Mouse (Mus musculus): ENCODE data around the gene Ccr5. TPM values are rescaled to one million over a fixed set of nuclear protein-coding genes. Genes with fewer than 3 reads are reported as not detected.
"Not testable (repeated sequence)": the region's sequence is repeated elsewhere in the genome, so short reads cannot be mapped to it uniquely, and the experiment has no call there.

Ccr5 gene
- polyA plus RNA-seq, 1 experiment from 2014 or later = 0.18 TPM

DNA sequence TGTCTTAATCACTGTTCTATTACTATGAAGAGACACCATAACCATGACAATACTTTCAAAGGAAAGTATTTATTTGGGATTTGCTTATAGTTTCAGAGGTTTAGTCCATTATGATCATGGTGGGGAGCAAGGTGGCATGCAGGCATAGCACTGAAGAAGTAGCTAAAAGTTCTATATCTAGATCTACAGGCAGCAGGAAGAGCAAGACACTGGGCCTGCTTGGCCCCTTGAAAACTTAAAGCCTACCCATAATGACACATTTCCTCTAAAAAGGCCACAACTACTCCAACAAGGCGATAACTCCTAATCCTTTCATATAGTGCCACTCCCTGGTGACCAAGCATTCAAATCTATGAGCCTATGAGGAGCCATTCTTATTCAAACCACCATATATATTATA lies 9.3 kb upstream of the Ccr5 start:
- no peak for ATAC-seq (ENCODE audit: insufficient number of reproducible peaks, low FRiP score)
- no peaks in the 10 kb centered on the region for H3K4me1 ChIP-seq (replicated peaks)
- WGBS = 72% methylated on average over 1 of the region's 1 CpGs
- H3K9me3 ChIP-seq (replicated peaks) = no peaks in the 10 kb centered on the region
- no peak overlapping the region for H3K4me3 ChIP-seq
- no peak overlapping the region for H3K27ac ChIP-seq (ENCODE audit: poor library complexity, severe bottlenecking)
- H3K9ac ChIP-seq = no peak overlapping the region
- no peak overlapping the region for H3K4me2 ChIP-seq
- no peaks in the 10 kb centered on the region for H3K27me3 ChIP-seq (replicated peaks)
- no peaks in the 10 kb centered on the region for H3K36me3 ChIP-seq

DNA sequence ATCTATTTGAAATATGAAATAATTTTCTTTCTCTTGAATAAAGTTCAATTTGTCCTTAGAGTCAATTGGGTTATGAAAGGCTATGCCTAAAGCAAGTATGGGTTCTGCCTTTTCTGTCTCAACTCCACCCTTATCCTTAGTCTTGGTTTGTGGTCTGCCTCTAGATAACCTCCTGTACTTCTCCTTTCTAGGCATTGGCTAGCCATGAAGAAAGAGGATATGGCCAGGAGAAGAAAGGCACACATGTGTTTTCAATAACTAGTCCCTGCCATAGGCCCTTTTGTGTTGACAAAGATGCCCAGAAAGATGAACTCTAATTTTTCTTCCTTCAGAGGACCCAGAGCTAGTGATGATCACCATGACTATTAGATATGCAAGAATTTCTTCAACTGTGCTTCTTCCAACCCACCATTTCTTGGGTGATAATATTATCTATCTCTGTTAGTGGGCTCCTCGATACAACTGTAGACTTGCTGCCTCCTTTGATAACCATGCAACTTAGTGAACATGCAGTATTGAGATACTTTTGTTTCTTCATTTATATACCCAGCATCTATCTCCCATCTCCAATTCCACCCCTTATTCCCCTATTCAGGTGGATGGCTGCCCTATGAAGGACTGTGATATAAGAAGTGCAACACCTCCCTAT lies 8.6 kb upstream of the Ccr5 start:
- ATAC-seq (ENCODE audit: insufficient number of reproducible peaks, low FRiP score) = no peak
- Histone ChIP-seq H3K27me3 (replicated peaks) (no peaks in the 10 kb centered on the region), H3K9me3 (replicated peaks) (no peaks in the 10 kb centered on the region), H3K4me1 (replicated peaks) (no peaks in the 10 kb centered on the region), H3K36me3 (no peaks in the 10 kb centered on the region), H3K9ac (no peak overlapping the region), H3K4me3 (no peak overlapping the region), H3K4me2 (no peak overlapping the region), H3K27ac (ENCODE audit: poor library complexity, severe bottlenecking) (no peak overlapping the region)
- WGBS = 61% methylated on average over 1 of the region's 1 CpGs

DNA sequence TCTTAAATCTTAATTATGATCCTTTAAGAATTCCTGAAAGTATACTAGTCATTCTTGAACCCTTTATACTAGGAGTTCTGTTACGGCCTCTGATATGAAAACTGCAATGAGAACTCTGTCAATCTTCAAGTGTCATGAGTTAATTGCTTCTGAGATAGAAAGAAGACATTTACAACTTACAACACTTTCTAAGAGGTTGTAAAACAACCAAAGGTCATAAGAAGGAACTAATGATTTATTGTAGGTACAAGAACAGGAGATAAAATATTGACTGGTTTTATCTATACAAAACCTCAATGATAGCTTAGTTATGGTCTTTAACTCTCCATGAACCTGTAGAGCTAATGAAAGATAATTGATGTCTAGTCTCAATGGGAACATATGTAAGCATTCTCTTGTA lies 7.6 kb upstream of the Ccr5 start:
- Histone ChIP-seq H3K9ac (no peak overlapping the region), H3K9me3 (replicated peaks) (no peaks in the 10 kb centered on the region), H3K4me1 (replicated peaks) (no peaks in the 10 kb centered on the region), H3K27ac (ENCODE audit: poor library complexity, severe bottlenecking) (no peak overlapping the region), H3K27me3 (replicated peaks) (no peaks in the 10 kb centered on the region), H3K4me3 (no peak overlapping the region), H3K4me2 (no peak overlapping the region), H3K36me3 (no peaks in the 10 kb centered on the region)
- 75% methylated on average over 1 of the region's 1 CpGs for WGBS
- ATAC-seq (ENCODE audit: insufficient number of reproducible peaks, low FRiP score) = no peak

DNA sequence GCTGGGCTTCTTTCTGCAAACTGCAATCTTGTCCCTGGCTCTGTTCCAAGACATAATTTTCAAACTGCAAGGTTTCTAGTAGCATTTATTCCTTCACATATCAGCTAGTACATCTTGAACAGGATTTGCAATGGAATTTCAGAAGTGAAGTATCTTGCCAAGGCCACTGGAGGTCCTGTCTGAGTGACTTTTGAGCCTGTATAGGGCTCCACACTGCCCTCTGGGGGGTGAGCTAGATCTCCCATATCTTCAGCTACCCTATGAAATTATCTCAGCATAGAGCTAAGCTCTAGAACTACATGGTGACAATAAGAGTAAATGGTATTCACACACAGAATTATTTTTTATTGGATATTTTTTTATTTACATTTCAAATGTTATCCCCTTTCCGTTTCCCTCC lies 2.9 kb upstream of the Ccr5 start:
- Histone ChIP-seq H3K36me3 (no peaks in the 10 kb centered on the region), H3K27ac (ENCODE audit: poor library complexity, severe bottlenecking) (no peak overlapping the region), H3K4me2 (no peak overlapping the region), H3K9ac (no peak overlapping the region), H3K9me3 (replicated peaks) (no peaks in the 10 kb centered on the region), H3K4me3 (no peak overlapping the region), H3K27me3 (replicated peaks) (no peaks in the 10 kb centered on the region), H3K4me1 (replicated peaks) (no peaks in the 10 kb centered on the region)
- WGBS = 88% methylated on average over 1 of the region's 1 CpGs
- no peak for ATAC-seq (ENCODE audit: insufficient number of reproducible peaks, low FRiP score)

DNA sequence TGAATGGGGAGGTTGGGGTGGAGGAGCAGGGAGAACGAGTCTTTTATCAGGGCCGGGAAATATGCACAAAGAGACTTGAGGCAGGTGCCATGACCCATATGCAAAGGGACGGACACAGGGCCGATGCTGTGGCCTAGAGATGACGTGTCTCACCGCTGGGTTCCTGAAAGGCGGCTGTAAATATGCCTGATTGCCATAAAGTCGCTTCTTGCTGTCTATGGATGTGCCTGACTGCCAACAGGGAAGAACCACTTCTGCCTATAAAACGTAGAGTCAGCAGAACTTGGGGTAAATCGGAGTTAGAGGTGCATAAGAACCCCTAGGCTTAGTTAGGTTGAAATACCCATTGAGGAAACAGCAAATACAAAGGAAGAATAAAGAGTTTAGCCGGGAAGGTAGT lies 4.2 kb downstream of the Ccr5 start:
- Histone ChIP-seq H3K9ac (no peak overlapping the region), H3K4me3 (no peak overlapping the region), H3K4me1 (replicated peaks) (no peaks in the 10 kb centered on the region), H3K9me3 (replicated peaks) (no peaks in the 10 kb centered on the region), H3K27ac (ENCODE audit: poor library complexity, severe bottlenecking) (no peak overlapping the region), H3K27me3 (replicated peaks) (no peaks in the 10 kb centered on the region), H3K36me3 (no peaks in the 10 kb centered on the region), H3K4me2 (no peak overlapping the region)
- WGBS = 78% methylated on average over 11 of the region's 11 CpGs
- no peak for ATAC-seq (ENCODE audit: insufficient number of reproducible peaks, low FRiP score)

DNA sequence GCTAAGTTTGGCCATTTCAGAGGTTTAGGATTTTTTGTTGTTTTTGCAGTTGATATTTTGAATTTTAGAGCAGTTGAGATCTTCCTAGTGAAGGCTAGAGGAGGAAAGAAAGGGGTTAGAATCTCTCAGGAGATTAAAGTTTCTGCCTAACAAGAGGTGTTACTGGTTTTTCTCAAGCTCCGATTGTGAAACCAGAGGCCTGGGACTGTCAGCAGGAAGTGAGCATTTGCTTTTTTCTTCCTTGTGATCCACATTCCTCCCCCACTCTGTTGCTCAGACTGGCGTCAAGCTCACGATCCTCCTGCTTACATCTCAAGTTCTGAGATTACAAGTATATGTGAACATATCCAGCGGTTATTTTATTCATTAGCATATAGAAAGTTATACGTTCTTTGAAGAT lies 5.0 kb downstream of the Ccr5 start:
- Histone ChIP-seq H3K9me3 (replicated peaks) (no peaks in the 10 kb centered on the region), H3K9ac (peak overlapping the region; percentile 13; the same call in 1 of the 2 replicates), H3K4me3 (no peak overlapping the region), H3K4me2 (no peak overlapping the region), H3K27ac (ENCODE audit: poor library complexity, severe bottlenecking) (peak overlapping the region; percentile 62; the same call in 1 of the 2 replicates), H3K4me1 (replicated peaks) (no peaks in the 10 kb centered on the region), H3K36me3 (no peaks in the 10 kb centered on the region), H3K27me3 (replicated peaks) (no peaks in the 10 kb centered on the region)
- WGBS = 20% methylated on average over 5 of the region's 5 CpGs
- no peak for ATAC-seq (ENCODE audit: insufficient number of reproducible peaks, low FRiP score)

DNA sequence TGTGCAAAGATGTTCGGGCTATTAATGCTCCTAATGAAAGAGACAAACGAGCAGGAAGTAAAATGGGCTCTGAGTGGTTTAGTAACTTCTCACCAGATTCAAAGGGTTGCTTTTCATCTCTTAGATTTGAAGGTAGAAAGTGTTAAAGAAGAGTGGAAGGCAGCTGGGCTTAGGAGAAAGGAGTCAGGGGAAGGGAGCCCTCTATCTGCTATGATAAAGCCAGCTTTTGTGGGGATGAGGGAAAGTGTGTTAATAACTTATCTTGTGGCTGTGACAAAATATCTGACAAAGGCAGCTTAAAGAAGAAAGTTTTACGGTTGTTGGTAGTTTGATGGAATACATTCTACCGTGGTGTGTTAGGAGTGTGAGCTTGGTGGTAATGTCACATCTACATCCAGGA lies 6.1 kb downstream of the Ccr5 start:
- WGBS = 28% methylated on average over 4 of the region's 4 CpGs
- no peak overlapping the region for H3K4me2 ChIP-seq
- H3K36me3 ChIP-seq = no peaks in the 10 kb centered on the region
- no peak for ATAC-seq (ENCODE audit: insufficient number of reproducible peaks, low FRiP score)
- H3K4me1 ChIP-seq (replicated peaks) = no peaks in the 10 kb centered on the region
- H3K9ac ChIP-seq = no peak overlapping the region
- H3K27me3 ChIP-seq (replicated peaks) = no peaks in the 10 kb centered on the region
- H3K4me3 ChIP-seq = no peak overlapping the region
- no peaks in the 10 kb centered on the region for H3K9me3 ChIP-seq (replicated peaks)
- H3K27ac ChIP-seq (ENCODE audit: poor library complexity, severe bottlenecking) = no peak overlapping the region; the same call in 1 of the 2 replicates

DNA sequence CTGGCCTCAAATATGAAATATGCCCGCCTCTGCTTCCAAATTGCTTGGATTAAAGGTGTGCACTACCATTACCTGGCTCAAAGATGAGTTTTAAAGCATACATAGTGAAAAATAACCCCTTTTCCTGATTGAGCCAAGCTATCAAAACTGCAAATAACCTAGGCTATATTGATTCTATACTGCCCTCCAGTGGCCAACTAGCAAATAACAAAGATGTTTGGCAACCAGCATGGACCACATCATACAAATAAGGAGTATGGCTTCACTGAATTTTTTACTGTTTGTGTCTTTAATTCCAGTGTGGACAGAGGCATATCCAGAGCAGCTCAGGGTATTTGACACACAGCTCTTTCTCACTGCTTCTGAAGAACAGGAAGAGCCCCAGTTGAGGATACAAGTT lies 7.0 kb downstream of the Ccr5 start:
- H3K4me3 ChIP-seq = no peak overlapping the region
- no peaks in the 10 kb centered on the region for H3K9me3 ChIP-seq (replicated peaks)
- no peak overlapping the region for H3K27ac ChIP-seq (ENCODE audit: poor library complexity, severe bottlenecking)
- H3K9ac ChIP-seq = no peak overlapping the region
- no peak overlapping the region for H3K4me2 ChIP-seq
- no peaks in the 10 kb centered on the region for H3K36me3 ChIP-seq
- H3K27me3 ChIP-seq (replicated peaks) = no peaks in the 10 kb centered on the region
- no peak for ATAC-seq (ENCODE audit: insufficient number of reproducible peaks, low FRiP score)
- 2% methylated on average over 1 of the region's 1 CpGs for WGBS
- no peaks in the 10 kb centered on the region for H3K4me1 ChIP-seq (replicated peaks)

DNA sequence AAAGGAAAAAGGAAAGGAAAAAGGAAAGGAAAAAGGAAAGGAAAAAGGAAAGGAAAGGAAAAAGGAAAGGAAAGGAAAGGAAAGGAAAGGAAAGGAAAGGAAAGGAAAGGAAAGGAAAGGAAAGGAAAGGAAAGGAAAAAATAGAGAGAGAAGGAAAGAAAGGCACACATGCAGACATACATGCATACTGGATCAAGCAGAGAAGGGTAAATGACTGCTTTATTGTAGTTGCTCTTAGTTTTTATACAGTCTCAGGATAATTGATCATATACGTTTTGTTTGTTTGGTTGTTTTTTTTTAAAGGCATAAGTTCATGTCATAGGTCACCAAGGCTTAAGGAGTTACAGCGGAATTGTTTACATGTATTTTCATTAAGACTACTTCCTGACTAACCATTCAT lies 11.6 kb downstream of the Ccr5 start:
- H3K4me1 ChIP-seq (replicated peaks); H3K36me3 ChIP-seq; H3K4me2 ChIP-seq; H3K27ac ChIP-seq (ENCODE audit: poor library complexity, severe bottlenecking); H3K9me3 ChIP-seq (replicated peaks); ATAC-seq (ENCODE audit: insufficient number of reproducible peaks, low FRiP score); H3K4me3 ChIP-seq; H3K9ac ChIP-seq; H3K27me3 ChIP-seq (replicated peaks): not testable (repeated sequence)
- WGBS = 73% methylated on average over 2 of the region's 2 CpGs

DNA sequence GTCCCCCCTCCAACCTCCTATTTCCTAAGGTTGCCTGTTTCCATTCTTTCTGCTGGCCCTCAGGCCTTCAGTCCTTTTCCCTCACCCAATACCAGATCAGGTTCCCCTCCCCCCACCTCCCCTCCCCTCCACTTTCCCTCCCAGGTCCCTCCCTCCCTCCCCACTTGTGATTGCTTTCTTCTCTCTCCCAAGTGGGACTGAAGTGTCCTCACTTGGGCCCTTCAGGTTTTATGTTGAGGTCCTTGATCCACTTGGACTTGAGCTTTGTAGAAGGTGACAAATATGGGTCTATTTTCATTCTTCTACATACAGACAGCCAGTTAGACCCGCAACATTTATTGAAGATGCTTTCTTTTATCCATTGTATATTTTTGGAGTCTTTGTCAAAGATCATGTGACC lies 13.6 kb downstream of the Ccr5 start:
- H3K9me3 ChIP-seq (replicated peaks); H3K9ac ChIP-seq; ATAC-seq (ENCODE audit: insufficient number of reproducible peaks, low FRiP score); H3K27me3 ChIP-seq (replicated peaks); H3K4me3 ChIP-seq; H3K4me2 ChIP-seq; H3K4me1 ChIP-seq (replicated peaks); H3K36me3 ChIP-seq; H3K27ac ChIP-seq (ENCODE audit: poor library complexity, severe bottlenecking): not testable (repeated sequence)
- WGBS = 77% methylated on average over 1 of the region's 1 CpGs

DNA sequence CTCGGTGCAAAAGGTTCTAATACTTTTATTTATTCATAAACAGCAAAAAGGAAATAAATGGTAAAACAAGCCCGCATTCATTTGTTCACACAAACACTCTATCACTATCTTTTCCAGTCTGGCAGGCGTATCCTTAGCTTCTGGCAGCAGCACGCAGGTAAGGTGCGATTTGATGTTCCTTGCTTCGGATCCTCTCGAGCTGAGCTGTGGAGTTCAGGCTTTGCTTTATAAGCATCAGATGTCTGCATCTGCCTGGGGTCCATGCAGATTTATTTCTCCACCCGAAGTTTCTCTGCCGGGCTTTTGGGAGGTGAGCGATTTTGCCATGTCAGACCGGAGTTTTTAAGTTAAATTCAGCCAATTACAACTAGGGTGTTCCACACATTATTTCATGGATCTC lies 16.3 kb downstream of the Ccr5 start:
- Histone ChIP-seq H3K27me3 (replicated peaks) (no peaks in the 10 kb centered on the region), H3K4me3 (no peak overlapping the region), H3K4me1 (replicated peaks) (peaks cover 6% of the 10 kb centered on the region; the same call in 1 of the 2 replicates), H3K27ac (ENCODE audit: poor library complexity, severe bottlenecking) (no peak overlapping the region), H3K9me3 (replicated peaks) (no peaks in the 10 kb centered on the region), H3K9ac (no peak overlapping the region), H3K4me2 (no peak overlapping the region), H3K36me3 (no peaks in the 10 kb centered on the region)
- 52% methylated on average over 11 of the region's 11 CpGs for WGBS
- no peak for ATAC-seq (ENCODE audit: insufficient number of reproducible peaks, low FRiP score)

DNA sequence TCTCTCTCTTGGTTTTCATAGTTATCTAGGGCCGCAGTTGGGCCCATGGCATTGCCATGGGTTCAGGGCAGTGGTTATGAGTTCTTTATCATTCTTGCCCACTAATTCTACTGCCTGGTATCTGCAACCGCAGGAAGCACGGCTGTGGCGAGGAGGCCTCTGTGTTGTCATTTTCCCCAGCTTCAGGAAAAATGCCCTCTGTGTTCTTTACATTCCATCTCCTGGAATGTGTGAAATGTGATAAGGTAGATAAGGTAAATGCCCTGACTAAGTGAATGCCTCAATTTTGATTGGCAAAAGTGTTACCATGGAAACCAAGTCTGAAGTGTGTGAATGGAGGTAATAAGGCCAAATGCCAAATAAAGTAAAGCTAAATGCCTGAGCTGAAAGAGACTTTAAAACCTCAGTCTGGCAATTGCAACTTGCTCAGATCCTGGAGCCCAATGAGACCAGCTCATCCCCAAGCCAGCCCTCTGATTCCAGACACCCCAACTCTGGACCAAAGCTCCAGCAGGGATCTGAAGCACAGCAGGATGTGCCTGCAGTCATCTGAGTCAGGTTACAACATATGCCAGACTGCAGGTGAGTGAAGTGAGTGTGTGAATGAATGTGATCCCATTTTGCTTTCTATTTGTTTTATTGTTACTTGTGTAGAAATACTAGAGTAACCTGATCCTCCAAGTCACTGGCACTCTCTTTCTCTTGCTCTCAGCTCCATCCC lies 16.9 kb downstream of the Ccr5 start:
- Histone ChIP-seq H3K4me1 (replicated peaks) (peaks cover 6% of the 10 kb centered on the region; the same call in 1 of the 2 replicates), H3K4me2 (no peak overlapping the region), H3K36me3 (no peaks in the 10 kb centered on the region), H3K9me3 (replicated peaks) (no peaks in the 10 kb centered on the region), H3K9ac (no peak overlapping the region), H3K27ac (ENCODE audit: poor library complexity, severe bottlenecking) (no peak overlapping the region), H3K4me3 (no peak overlapping the region), H3K27me3 (replicated peaks) (no peaks in the 10 kb centered on the region)
- ATAC-seq (ENCODE audit: insufficient number of reproducible peaks, low FRiP score) = peak; percentile 22; the same call in 1 of the 2 replicates
- 5% methylated on average over 4 of the region's 4 CpGs for WGBS
